Mouse (Mus musculus): ENCODE measurements around the gene Adgre5. TPM values are rescaled to one million over a fixed set of nuclear protein-coding genes. Genes with fewer than 3 reads are reported as not detected.
A peak's percentile ranks its signal among the peaks of the same experiment; 100 is the strongest.

Gene Adgre5
- polyA plus RNA-seq, 2 experiments: 50.4 to 70.1 TPM

DNA sequence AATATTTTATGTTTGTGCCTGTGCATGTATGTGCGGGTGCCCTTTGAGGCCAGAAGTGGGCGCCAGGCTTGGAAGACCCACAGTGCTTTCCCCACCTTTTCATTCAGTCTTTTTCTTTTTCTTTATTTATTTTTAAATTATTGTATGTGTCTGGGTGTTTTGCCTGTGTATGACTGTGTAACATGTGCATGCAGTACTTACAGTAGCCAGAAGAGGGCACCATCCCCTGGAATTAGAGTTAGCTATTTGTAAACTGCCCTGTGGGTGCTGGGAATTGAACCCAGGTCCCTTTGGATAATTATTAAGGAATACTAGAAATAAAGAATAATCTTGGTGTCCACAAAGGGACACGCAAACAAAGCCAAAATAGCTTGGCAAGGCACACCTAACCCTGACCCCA, 15.1 kb upstream of the Adgre5 start:
- TF ChIP-seq POLR2A (IDR thresholded peaks at IDR 0.05; ENCODE audit: borderline replicate concordance, extremely low read depth, insufficient read depth, insufficient read length): no peak
- ATAC-seq (ENCODE audit: low FRiP score, low read depth) (no peak), DNase-seq (ENCODE audit: low spot score) (no peak)
- WGBS: 97% methylated on average over 3 of the region's 3 CpGs
- no peak overlapping the region for H3K9ac ChIP-seq (ENCODE audit: low read depth, low read length, severe bottlenecking)
- H3K4me3 ChIP-seq (replicated peaks; ENCODE audit: low read length): no peak overlapping the region
- H3K27me3 ChIP-seq (ENCODE audit: control insufficient read depth, insufficient read depth, low read length): no peaks in the 10 kb centered on the region
- H3K36me3 ChIP-seq (ENCODE audit: control insufficient read depth, insufficient read depth, low read length): no peaks in the 10 kb centered on the region
- no peaks in the 10 kb centered on the region for H3K4me1 ChIP-seq (ENCODE audit: control insufficient read depth, insufficient read depth, low read length)
- H3K27ac ChIP-seq (replicated peaks; ENCODE audit: low read depth, low read length): no peak overlapping the region
- H3K9me3 ChIP-seq (ENCODE audit: control insufficient read depth, low read length): no peaks in the 10 kb centered on the region
- no peak overlapping the region for H3K4me2 ChIP-seq (replicated peaks; ENCODE audit: low read depth, low read length, severe bottlenecking)

DNA sequence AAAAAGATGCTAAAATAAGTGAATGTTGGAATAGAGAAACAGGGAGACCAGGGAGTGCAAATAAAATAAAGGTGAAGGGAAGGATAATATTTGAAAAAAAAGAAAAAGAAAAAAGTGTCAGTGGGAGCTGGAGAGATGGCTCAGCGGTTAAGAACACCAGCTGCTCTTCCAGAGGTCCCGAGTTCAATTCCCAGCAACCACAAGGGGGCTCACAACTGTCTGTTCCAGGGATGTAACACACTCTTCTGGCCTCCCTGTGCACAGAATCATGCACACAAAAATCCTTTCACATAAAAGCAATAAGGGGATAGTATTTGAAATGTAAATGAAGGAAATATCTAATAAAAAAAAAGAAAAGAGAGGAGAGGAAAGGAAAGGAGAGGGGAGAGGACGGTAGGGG, 13.0 kb upstream of the Adgre5 start:
- WGBS: 60% methylated on average over 3 of the region's 3 CpGs
- ATAC-seq (ENCODE audit: low FRiP score, low read depth) (no peak), DNase-seq (ENCODE audit: low spot score) (no peak)
- H3K9me3 ChIP-seq (ENCODE audit: control insufficient read depth, low read length): no peaks in the 10 kb centered on the region
- no peaks in the 10 kb centered on the region for H3K27me3 ChIP-seq (ENCODE audit: control insufficient read depth, insufficient read depth, low read length)
- H3K4me3 ChIP-seq (replicated peaks; ENCODE audit: low read length): no peak overlapping the region
- H3K9ac ChIP-seq (ENCODE audit: low read depth, low read length, severe bottlenecking): no peak overlapping the region
- no peak overlapping the region for H3K4me2 ChIP-seq (replicated peaks; ENCODE audit: low read depth, low read length, severe bottlenecking)
- no peaks in the 10 kb centered on the region for H3K4me1 ChIP-seq (ENCODE audit: control insufficient read depth, insufficient read depth, low read length)
- TF ChIP-seq POLR2A (IDR thresholded peaks at IDR 0.05; ENCODE audit: borderline replicate concordance, extremely low read depth, insufficient read depth, insufficient read length): no peak
- H3K36me3 ChIP-seq (ENCODE audit: control insufficient read depth, insufficient read depth, low read length): no peaks in the 10 kb centered on the region
- H3K27ac ChIP-seq (replicated peaks; ENCODE audit: low read depth, low read length): no peak overlapping the region

DNA sequence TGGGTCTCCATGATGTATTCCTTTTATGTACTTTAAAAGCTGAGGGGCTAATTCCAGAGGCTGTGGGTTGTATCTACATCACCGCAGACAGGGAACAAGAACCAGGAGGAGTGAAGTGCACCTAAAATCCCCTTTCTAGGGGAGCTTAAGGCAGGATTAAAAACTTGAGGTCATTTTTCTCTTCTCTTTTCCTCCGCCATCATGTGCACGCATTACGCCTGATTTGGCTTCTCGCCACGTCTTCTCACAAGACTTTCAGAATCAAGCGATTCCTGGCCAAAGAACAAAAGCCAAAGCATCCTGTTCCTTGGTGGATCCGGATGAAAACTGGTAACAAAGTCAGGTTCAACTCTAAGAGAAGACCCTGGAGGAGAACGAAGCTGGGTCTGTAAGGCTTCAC, 8.1 kb upstream of the Adgre5 start:
- TF ChIP-seq POLR2A (IDR thresholded peaks at IDR 0.05; ENCODE audit: borderline replicate concordance, extremely low read depth, insufficient read depth, insufficient read length): no peak
- H3K9me3 ChIP-seq (ENCODE audit: control insufficient read depth, low read length): no peaks in the 10 kb centered on the region
- DNase-seq (ENCODE audit: low spot score) (no peak), ATAC-seq (ENCODE audit: low FRiP score, low read depth) (no peak)
- H3K9ac ChIP-seq (ENCODE audit: low read depth, low read length, severe bottlenecking): no peak overlapping the region
- WGBS: 83% methylated on average over 9 of the region's 9 CpGs
- H3K36me3 ChIP-seq (ENCODE audit: control insufficient read depth, insufficient read depth, low read length): no peaks in the 10 kb centered on the region
- no peak overlapping the region for H3K4me2 ChIP-seq (replicated peaks; ENCODE audit: low read depth, low read length, severe bottlenecking)
- peaks cover 8% of the 10 kb centered on the region; the same call in 1 of the 2 replicates for H3K27me3 ChIP-seq (ENCODE audit: control insufficient read depth, insufficient read depth, low read length)
- peaks cover 8% of the 10 kb centered on the region; the same call in 1 of the 2 replicates for H3K4me1 ChIP-seq (ENCODE audit: control insufficient read depth, insufficient read depth, low read length)
- no peak overlapping the region for H3K4me3 ChIP-seq (replicated peaks; ENCODE audit: low read length)
- H3K27ac ChIP-seq (replicated peaks; ENCODE audit: low read depth, low read length): no peak overlapping the region

DNA sequence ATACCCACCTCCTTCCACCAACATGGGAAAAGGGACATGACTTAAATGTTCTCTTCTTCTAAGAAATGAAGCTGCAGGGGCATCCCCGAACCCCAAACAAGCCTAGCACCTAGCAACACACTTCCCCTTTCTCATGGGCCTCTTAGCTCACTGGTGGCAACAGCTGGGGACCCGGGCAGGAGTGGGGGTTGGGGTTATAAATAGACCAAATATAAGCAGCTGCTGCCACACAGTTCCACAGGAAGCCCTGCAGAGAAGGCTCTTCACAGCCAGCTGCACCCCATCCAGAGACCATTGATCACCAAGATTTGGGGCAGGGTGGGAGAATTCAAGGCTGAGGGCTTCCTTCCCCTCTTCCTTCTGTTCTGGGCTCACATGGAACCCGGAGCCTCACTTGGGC, 7.6 kb upstream of the Adgre5 start:
- Histone ChIP-seq H3K9me3 (ENCODE audit: control insufficient read depth, low read length) (no peaks in the 10 kb centered on the region), H3K4me3 (replicated peaks; ENCODE audit: low read length) (no peak overlapping the region), H3K27me3 (ENCODE audit: control insufficient read depth, insufficient read depth, low read length) (peaks cover 8% of the 10 kb centered on the region; the same call in 1 of the 2 replicates), H3K36me3 (ENCODE audit: control insufficient read depth, insufficient read depth, low read length) (no peaks in the 10 kb centered on the region), H3K27ac (replicated peaks; ENCODE audit: low read depth, low read length) (no peak overlapping the region), H3K4me2 (replicated peaks; ENCODE audit: low read depth, low read length, severe bottlenecking) (no peak overlapping the region), H3K9ac (ENCODE audit: low read depth, low read length, severe bottlenecking) (no peak overlapping the region), H3K4me1 (ENCODE audit: control insufficient read depth, insufficient read depth, low read length) (peaks cover 8% of the 10 kb centered on the region; the same call in 1 of the 2 replicates)
- DNase-seq (ENCODE audit: low spot score) (peak; percentile 52), ATAC-seq (ENCODE audit: low FRiP score, low read depth) (peak; percentile 68)
- WGBS: 39% methylated on average over 3 of the region's 3 CpGs
- TF ChIP-seq POLR2A (IDR thresholded peaks at IDR 0.05; ENCODE audit: borderline replicate concordance, extremely low read depth, insufficient read depth, insufficient read length): no peak

DNA sequence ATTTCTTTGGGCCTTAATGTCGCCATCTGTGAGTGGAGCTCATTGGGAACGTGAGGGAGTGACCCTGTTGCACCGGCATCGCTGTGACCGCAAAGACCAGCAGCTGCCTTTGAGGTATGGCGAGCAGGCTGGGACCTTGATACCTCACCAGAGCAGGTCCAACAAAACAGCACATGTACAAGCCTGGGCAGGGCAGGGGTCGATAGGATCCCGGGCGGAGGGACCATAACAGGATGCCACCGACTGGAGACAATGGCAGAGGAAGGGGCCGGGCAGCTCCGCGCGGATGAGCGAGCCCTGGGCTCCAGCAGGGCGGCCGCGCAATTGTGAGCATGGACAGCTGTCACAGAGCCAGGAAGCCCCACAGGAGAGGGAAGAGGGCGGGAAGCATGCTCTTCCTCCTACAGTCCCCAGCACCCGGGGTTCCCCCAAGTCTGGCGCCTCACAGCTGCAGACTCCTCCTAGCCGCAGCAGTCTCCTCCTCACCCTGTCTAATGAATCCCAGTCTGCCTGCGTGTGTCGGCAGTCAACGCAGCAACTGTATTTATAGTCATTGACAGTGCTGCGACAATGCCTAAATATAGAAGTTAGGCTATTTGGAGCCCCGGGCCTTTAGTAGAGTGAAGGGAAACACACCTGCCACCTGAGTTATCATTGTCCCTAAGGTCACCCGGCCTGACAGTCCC, 6.7 kb upstream of the Adgre5 start:
- peak overlapping the region; percentile 31 for H3K4me3 ChIP-seq (replicated peaks; ENCODE audit: low read length)
- no peak for TF ChIP-seq POLR2A (IDR thresholded peaks at IDR 0.05; ENCODE audit: borderline replicate concordance, extremely low read depth, insufficient read depth, insufficient read length)
- peak overlapping the region; percentile 57 for H3K4me2 ChIP-seq (replicated peaks; ENCODE audit: low read depth, low read length, severe bottlenecking)
- H3K4me1 ChIP-seq (ENCODE audit: control insufficient read depth, insufficient read depth, low read length): peaks cover 8% of the 10 kb centered on the region; the same call in 1 of the 2 replicates
- H3K36me3 ChIP-seq (ENCODE audit: control insufficient read depth, insufficient read depth, low read length): no peaks in the 10 kb centered on the region
- peak overlapping the region; percentile 47 for H3K9ac ChIP-seq (ENCODE audit: low read depth, low read length, severe bottlenecking)
- WGBS: 5% methylated on average over 26 of the region's 28 CpGs
- H3K27ac ChIP-seq (replicated peaks; ENCODE audit: low read depth, low read length): peak overlapping the region; percentile 48; the same call in 1 of the 2 replicates
- no peaks in the 10 kb centered on the region for H3K9me3 ChIP-seq (ENCODE audit: control insufficient read depth, low read length)
- ATAC-seq (ENCODE audit: low FRiP score, low read depth) (peak; percentile 85), DNase-seq (ENCODE audit: low spot score) (peak; percentile 51)
- H3K27me3 ChIP-seq (ENCODE audit: control insufficient read depth, insufficient read depth, low read length): peaks cover 8% of the 10 kb centered on the region; the same call in 1 of the 2 replicates

Measured in limb, embryonic 14.5 days (tissue).